Mouse (Mus musculus) small intestine, adult 2 months (tissue): Measurements from ENCODE around the gene Klf3.

Experiments
- CTCF ChIP-seq: fragments of 200-500 bp; IDR thresholded peaks from 2 replicates; pipeline ENCODE4 v1.5.1; 2012; ENCODE audit warnings: low read depth, mild to moderate bottlenecking, control low read depth, inconsistent platforms, low read length, moderate library complexity, mixed read lengths; ENCODE audit not compliant: insufficient replicate concordance, insufficient read length; ENCODE audit errors: extremely low read depth
- POLR2A ChIP-seq: fragments of 200-500 bp; IDR thresholded peaks from 2 replicates; pipeline ENCODE4 v1.6.1; 2012; ENCODE audit warnings: low read depth, mild to moderate bottlenecking, control low read depth, inconsistent platforms, low read length, moderate library complexity

DNA sequence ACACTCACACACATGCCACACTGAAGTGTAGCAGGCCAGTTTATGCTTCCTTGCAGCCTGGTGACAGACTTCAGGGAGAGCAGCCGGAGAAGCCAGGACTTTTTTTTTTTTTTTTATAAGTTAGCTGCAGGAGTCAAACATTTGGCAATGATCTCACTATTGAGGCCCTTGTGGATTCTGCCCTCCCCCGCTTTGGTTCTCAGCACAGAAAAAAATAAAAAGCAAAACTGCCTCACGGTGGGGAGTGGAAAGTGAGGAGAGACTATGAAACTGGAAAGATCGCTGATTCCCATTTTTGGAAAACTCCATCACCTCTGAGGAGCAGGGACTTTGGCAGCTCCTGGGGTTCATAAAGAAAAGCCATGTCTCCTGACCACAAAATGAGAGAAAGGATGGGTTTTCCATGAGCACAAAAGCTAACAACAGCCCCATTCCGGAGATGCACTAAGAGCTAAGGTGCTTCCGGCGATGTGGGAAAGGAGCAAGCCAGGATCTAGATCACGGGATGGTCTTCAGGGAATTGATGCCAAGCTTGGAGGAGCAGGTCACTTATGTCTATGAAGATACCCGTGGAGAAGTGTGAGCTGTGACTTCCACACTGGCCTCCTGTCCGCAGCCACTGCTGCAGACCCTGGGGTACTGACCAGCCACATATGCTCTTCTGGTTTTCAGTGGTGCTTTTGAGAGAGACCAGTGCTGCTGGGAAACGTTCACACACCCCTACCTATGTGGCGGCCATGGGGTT, 73.1 kb downstream of the Klf3 start:
- TF ChIP-seq POLR2A (no peak), CTCF (no peak)
